Mouse (Mus musculus): ENCODE data around the gene Exog.

DNA sequence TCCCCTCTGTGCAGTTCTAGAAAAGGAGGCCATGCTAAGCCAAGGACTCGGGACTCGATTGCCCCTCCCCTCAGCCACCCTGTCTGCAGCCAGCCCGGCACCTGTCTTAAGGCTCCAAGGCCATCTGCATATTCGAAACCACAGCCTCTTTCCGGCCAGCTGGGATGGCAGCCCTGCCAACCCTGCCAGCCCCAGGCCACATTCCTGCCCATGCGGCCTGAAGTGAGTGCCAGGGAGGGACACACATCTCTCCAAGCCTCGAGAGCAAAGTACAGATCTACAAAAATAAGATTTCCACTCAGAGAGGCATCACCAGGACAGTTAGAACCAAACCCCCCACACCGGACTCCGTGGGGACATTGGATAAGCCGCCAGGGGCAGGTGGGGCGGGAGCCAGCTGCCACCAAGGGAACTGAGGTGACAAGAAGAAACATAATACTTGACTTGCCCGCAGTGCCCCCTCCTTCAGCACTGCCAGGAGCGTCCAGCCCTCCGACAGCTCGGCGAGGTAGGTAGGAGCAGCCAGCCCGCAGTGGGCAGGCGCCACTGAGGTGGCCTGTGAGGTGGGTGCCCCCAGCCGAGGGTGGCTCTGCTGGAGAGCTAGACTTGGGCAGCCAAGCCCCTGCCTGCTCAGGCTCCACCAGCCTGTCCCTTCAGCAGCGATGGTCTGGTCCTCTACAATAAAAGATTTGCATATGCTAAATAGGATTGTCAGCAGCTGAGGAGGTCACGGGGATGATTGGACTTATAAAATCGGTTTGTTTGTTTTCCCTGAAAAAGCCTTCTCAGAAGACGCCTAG is 39.0 kb downstream of the Exog start:
- TF ChIP-seq CTCF (conservative IDR thresholded peaks at IDR 0.05; ENCODE audit: low read length), result no peak
- TF ChIP-seq POU5F1 (IDR thresholded peaks at IDR 0.05; ENCODE audit: borderline replicate concordance, low read length), result no peak
